ENCODE assay signal across 16 mouse cellular contexts in the genomic region with DNA sequence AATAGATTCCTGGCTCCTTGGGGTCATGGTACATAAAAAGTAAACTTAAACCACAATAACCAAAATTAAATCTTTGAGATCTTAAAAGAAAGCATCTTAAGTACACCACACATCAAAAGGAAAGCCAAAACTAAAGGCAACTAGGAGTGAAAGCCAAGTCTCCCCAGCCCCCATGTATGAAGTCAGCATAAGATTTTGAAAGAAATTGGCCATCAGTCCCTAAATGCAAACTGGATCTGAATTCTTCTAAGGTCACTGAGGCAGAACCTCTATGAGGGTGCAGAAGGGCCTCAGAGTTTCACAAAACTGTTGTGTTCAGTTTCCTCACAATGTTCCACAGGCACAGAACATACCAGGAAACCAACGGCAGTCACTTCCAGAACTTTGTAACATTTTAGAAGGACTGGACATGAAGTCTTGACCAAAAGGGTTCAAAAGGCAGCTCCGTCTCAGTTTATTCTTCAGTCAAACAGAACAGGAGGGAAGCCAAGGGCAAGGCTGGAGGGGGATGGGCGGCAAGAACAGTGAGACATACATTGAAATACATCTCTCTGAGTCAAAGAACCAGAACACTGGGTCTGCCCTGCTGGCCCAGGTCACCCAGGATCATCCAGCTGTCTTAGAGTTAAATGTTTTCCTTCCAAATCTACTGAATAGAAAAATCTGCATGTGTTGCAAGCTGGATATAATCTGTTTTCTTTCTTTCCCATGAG.
DNase-seq lines count a peak whose midpoint lies in the region; ATAC-seq lines count a peak whose summit lies in the region.
"Had no signal": no experiment of that assay in that cellular context is flagged by ENCODE, and none has a peak within 500 bp of the region (broad histone marks: within the 10 kb centered on the region; RNA-seq: fewer than 3 reads in every experiment).

No protein-coding gene starts in this region.

- no peak overlapping the region for H3K27ac ChIP-seq in heart, embryonic 12.5 days (ENCODE audit: poor library complexity, severe bottlenecking)
- H3K27ac ChIP-seq: embryonic facial prominence, embryonic 15.5 days; heart, embryonic 10.5 days; hindbrain, embryonic 12.5 days; neural tube, embryonic 15.5 days had no signal

- H3K9me3 ChIP-seq in heart, embryonic 12.5 days (replicated peaks): no peaks in the 10 kb centered on the region
- H3K9me3 ChIP-seq: embryonic facial prominence, embryonic 15.5 days; heart, embryonic 10.5 days; hindbrain, embryonic 12.5 days; neural tube, embryonic 15.5 days had no signal

- H3K36me3 ChIP-seq in heart, embryonic 12.5 days: no peaks in the 10 kb centered on the region
- H3K36me3 ChIP-seq: embryonic facial prominence, embryonic 15.5 days; heart, embryonic 10.5 days; hindbrain, embryonic 12.5 days; neural tube, embryonic 15.5 days had no signal

- no peak for ATAC-seq in heart, embryonic 12.5 days (ENCODE audit: insufficient number of reproducible peaks, low FRiP score)
- ATAC-seq: forebrain, postnatal 0 days; intestine, embryonic 16.5 days had no signal

- H3K4me2 ChIP-seq in heart, embryonic 12.5 days: no peak overlapping the region
- H3K4me2 ChIP-seq: embryonic facial prominence, embryonic 15.5 days; hindbrain, embryonic 12.5 days; neural tube, embryonic 15.5 days had no signal

- no peak overlapping the region for H3K9ac ChIP-seq in heart, embryonic 12.5 days
- H3K9ac ChIP-seq: embryonic facial prominence, embryonic 15.5 days; forebrain, postnatal 0 days; hindbrain, embryonic 12.5 days; neural tube, embryonic 15.5 days had no signal

- no peaks in the 10 kb centered on the region for H3K4me1 ChIP-seq in heart, embryonic 12.5 days (replicated peaks)
- H3K4me1 ChIP-seq: heart, embryonic 10.5 days; hindbrain, embryonic 12.5 days; neural tube, embryonic 15.5 days had no signal

- H3K27me3 ChIP-seq in heart, embryonic 12.5 days (replicated peaks): no peaks in the 10 kb centered on the region
- H3K27me3 ChIP-seq: embryonic facial prominence, embryonic 15.5 days; hindbrain, embryonic 12.5 days; neural tube, embryonic 15.5 days had no signal

- 77% methylated on average over 3 of the region's 3 CpGs for WGBS in heart, embryonic 12.5 days

- no peak overlapping the region for H3K4me3 ChIP-seq in heart, embryonic 12.5 days
- H3K4me3 ChIP-seq: embryonic facial prominence, embryonic 15.5 days; heart, embryonic 10.5 days; hindbrain, embryonic 12.5 days; neural tube, embryonic 15.5 days had no signal

- peak; percentile 32 to 59 for DNase-seq in heart, adult 18-20 months
- peak; percentile 17 for DNase-seq in fibroblast of lung, adult 2 months (ENCODE audit: low read depth)
- peak; percentile 78 for DNase-seq in kidney, postnatal 14 days
- DNase-seq in lung, postnatal 36 days: peak; percentile 75
- DNase-seq in cerebellum, postnatal 10 days: no peak
- no peak for DNase-seq in spleen, postnatal 36 days (ENCODE audit: low spot score in 2 of 2)
- DNase-seq: adrenal gland, adult 2 months; forebrain, postnatal 0 days; liver; thymus, postnatal 25 days had no signal

Comparison
In these comparisons a context has a peak if more than half of its experiments do, and no peak if none do; other contexts are left out.
1. DNase-seq: peak in heart, adult 18-20 months (2 of 2), fibroblast of lung, adult 2 months (single experiment), kidney, postnatal 14 days (single experiment) and lung, postnatal 36 days (single experiment); none in cerebellum, postnatal 10 days (0 of 2) and spleen, postnatal 36 days (0 of 2).